Mouse (Mus musculus) brain, embryonic 14.5 days (tissue): ENCODE data around the gene Lpin1.

Experiments
- CTCF ChIP-seq: fragments of 200-500 bp; IDR thresholded peaks from 2 replicates; pipeline ENCODE4 v1.5.1; 2012; ENCODE audit warnings: inconsistent platforms, mild to moderate bottlenecking, moderate library complexity, borderline replicate concordance; ENCODE audit not compliant: insufficient read depth, insufficient read length; ENCODE audit errors: extremely low read depth
- POLR2A ChIP-seq: fragments of 200-500 bp; IDR thresholded peaks from 2 replicates; pipeline ENCODE4 v1.6.1; 2012; ENCODE audit warnings: mild to moderate bottlenecking, inconsistent platforms, borderline replicate concordance; ENCODE audit not compliant: poor library complexity, insufficient read depth, insufficient read length, severe bottlenecking; ENCODE audit errors: extremely low read depth

DNA sequence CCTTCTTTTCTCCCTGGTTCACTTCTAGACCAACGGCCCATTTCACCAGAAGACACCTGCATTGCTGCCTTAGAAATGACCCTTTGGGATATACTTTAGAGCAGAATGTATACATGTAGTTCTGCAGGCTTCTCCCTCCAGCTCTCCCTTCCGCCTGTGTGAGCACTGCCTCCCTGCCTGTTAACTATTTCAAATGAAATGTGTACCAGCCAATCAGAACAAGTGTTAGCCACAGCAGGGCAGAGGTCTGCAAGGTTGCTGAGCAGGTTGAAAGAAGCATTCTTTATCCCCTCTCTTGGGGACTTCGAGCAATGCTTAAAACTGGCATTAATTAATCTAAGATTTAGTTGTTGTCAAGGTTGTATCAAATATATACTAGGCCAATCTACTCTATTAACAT, 11.4 kb downstream of the Lpin1 start:
- TF ChIP-seq POLR2A (no peak), CTCF (no peak)
